Mouse (Mus musculus) left cerebral cortex, adult 2 months (tissue): ENCODE data around the gene Invs. TPM values are rescaled to one million over a fixed set of nuclear protein-coding genes. Genes with fewer than 3 reads are reported as not detected.

Source experiments
- DNase-seq, 2 experiments: peaks; one replicate each; pipeline ENCODE4 v3.0.0; 2021 to 2022; ENCODE audit warnings: low spot score in 2 of 2, mixed read lengths in 1 of 2; ENCODE audit errors: extremely low spot score in 1 of 2
- H3K27ac ChIP-seq: fragments of 200-600 bp; 2 replicates; pipeline ENCODE4 v1.8.1; 2022
- H3K4me3 ChIP-seq: fragments of 200-600 bp; 2 replicates; pipeline ENCODE4 v1.8.1; 2022
- CTCF ChIP-seq: fragments of 200-600 bp; IDR thresholded peaks from 2 replicates; pipeline ENCODE4 v1.8.1; 2022; ENCODE audit warnings: antibody characterized with exemption, mild to moderate bottlenecking, moderate library complexity
- intact Hi-C: fragments of 180-260 bp; cut with DNase I; formaldehyde crosslinking; loops from one replicate; pipeline ENCODE4 v1.15.1; 2025
- total RNA-seq, 2 experiments: library from RNA; stranded (reverse); gene quantifications; 2 replicates each; pipeline ENCODE4 v1.2.3; 2021

Gene Invs
- total RNA-seq, 2 experiments from 2014 or later: 12.7 to 13.3 TPM

- no peak for DNase-seq
- H3K4me3 ChIP-seq: no peak overlapping the region
- intact Hi-C loops: no loop called here
Measured at GRCm38 (mm10) chr4:48273119-48273829, 6.3 kb upstream of the Invs start.

GRCm38 (mm10) chr4:48275736-48276135 lies 3.8 kb upstream of the Invs start:
- DNase-seq: no peak
- no peak for TF ChIP-seq CTCF
- Histone ChIP-seq H3K4me3 (no peak overlapping the region), H3K27ac (no peak overlapping the region)
- intact Hi-C loops: loop anchor here (5.0 kb wide), 1 partner anchor 48 kb away; no protein-coding TSS in a partner anchor

More at GRCm38 (mm10) chr4:48273119-48273829, 6.3 kb upstream of the Invs start:
- no peak for TF ChIP-seq CTCF
- H3K27ac ChIP-seq: no peak overlapping the region

- no peak for DNase-seq
- intact Hi-C loops: loop anchor here (5.0 kb wide), 1 partner anchor 50 kb away; no protein-coding TSS in a partner anchor
Measured at GRCm38 (mm10) chr4:48277011-48277410, 2.5 kb upstream of the Invs start.

GRCm38 (mm10) chr4:48278757-48279497 lies 633 bp upstream of the Invs start:
- peak overlapping the region; percentile 90 for H3K27ac ChIP-seq
- intact Hi-C loops: loop anchor here (2.0 to 5.0 kb wide), 2 partner anchors 52 to 234 kb away; partner anchors contain the start of gene Nr4a3
- DNase-seq: peak in 1 of 2 experiments; percentile 19
- peak overlapping the region; percentile 98 for H3K4me3 ChIP-seq
- no peak for TF ChIP-seq CTCF

More at GRCm38 (mm10) chr4:48277011-48277410, 2.5 kb upstream of the Invs start:
- Histone ChIP-seq H3K4me3 (no peak overlapping the region), H3K27ac (no peak overlapping the region)
- no peak for TF ChIP-seq CTCF

GRCm38 (mm10) chr4:48281121-48281520 lies 1.6 kb downstream of the Invs start:
- intact Hi-C loops: no loop called here
- DNase-seq: no peak
- TF ChIP-seq CTCF: no peak
- Histone ChIP-seq H3K27ac (no peak overlapping the region), H3K4me3 (peak overlapping the region; percentile 26)

- intact Hi-C loops: no loop called here
- DNase-seq: peak in 1 of 2 experiments; percentile 17
- no peak overlapping the region for H3K4me3 ChIP-seq
- no peak overlapping the region for H3K27ac ChIP-seq
- no peak for TF ChIP-seq CTCF
Measured at GRCm38 (mm10) chr4:48287086-48287757, 7.7 kb downstream of the Invs start.

- no peak for DNase-seq
- Histone ChIP-seq H3K4me3 (no peak overlapping the region), H3K27ac (no peak overlapping the region)
- intact Hi-C loops: no loop called here
- TF ChIP-seq CTCF: no peak
Measured at GRCm38 (mm10) chr4:48314814-48315213, 35.3 kb downstream of the Invs start.

- DNase-seq: no peak
- no peak overlapping the region for H3K27ac ChIP-seq
- intact Hi-C loops: loop anchor here (1.0 kb wide), 1 partner anchor 65 kb away; no protein-coding TSS in a partner anchor
- H3K4me3 ChIP-seq: no peak overlapping the region
- TF ChIP-seq CTCF: peak; percentile 35
Measured at GRCm38 (mm10) chr4:48316036-48316435, 36.5 kb downstream of the Invs start.

GRCm38 (mm10) chr4:48321276-48321675 lies 41.7 kb downstream of the Invs start:
- intact Hi-C loops: no loop called here
- DNase-seq: no peak
- no peak for TF ChIP-seq CTCF
- no peak overlapping the region for H3K27ac ChIP-seq
- H3K4me3 ChIP-seq: no peak overlapping the region

- no peak for DNase-seq
- no peak overlapping the region for H3K4me3 ChIP-seq
- H3K27ac ChIP-seq: no peak overlapping the region
- intact Hi-C loops: no loop called here
- no peak for TF ChIP-seq CTCF
Measured at GRCm38 (mm10) chr4:48322095-48322494, 42.5 kb downstream of the Invs start.

GRCm38 (mm10) chr4:48327192-48327591 lies 47.6 kb downstream of the Invs start:
- DNase-seq: no peak
- intact Hi-C loops: no loop called here
- no peak overlapping the region for H3K27ac ChIP-seq
- H3K4me3 ChIP-seq: no peak overlapping the region
- no peak for TF ChIP-seq CTCF

- no peak overlapping the region for H3K4me3 ChIP-seq
- TF ChIP-seq CTCF: no peak; the same call in 1 of the 2 replicates
- no peak overlapping the region for H3K27ac ChIP-seq
- intact Hi-C loops: no loop called here
- no peak for DNase-seq
Measured at GRCm38 (mm10) chr4:48328042-48328441, 48.5 kb downstream of the Invs start.
